8 mouse cellular contexts compared by ENCODE assay signal in the genomic region with DNA sequence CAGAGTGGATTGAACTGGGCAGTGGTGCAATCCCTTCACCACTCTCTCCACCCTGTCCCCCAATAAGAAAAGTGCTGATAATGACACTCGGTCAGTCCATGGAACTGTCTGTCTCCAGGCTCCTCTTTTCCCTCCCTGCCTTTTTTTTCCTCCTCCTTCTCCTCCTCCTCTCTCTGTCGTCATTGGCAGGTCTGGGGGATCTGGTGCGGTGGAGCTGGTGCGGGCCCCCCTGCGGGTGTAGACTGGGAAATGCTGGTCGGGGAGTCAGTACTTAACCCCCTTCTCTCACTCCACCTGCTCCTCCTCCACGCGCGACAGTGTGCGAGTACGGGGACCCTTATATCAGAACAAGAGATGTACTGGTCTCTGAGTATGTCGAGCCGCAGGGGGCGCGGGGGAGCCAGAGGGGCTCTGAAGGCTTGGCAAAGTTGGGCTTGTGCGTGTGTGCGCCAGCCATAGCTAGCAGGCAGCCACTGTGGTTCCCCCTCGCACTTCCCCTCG. TPM values are rescaled to one million over a fixed set of nuclear protein-coding genes. Genes with fewer than 3 reads are reported as not detected.
DNase-seq lines count a peak whose midpoint lies in the region; ATAC-seq lines count a peak whose summit lies in the region.

A gene (plus strand): TSS at position 401 of the 501 bp plus-strand sequence.

- H3K27me3 ChIP-seq in hindbrain, embryonic 14.5 days (ENCODE audit: control insufficient read depth, insufficient read depth, low read length): no peaks in the 10 kb centered on the region
- peaks cover 54% of the 10 kb centered on the region for H3K27me3 ChIP-seq in liver, embryonic 12.5 days (replicated peaks)

- H3K9ac ChIP-seq in hindbrain, embryonic 14.5 days: peak within 1 kb of the TSS; percentile 63
- H3K9ac ChIP-seq in liver, embryonic 12.5 days: no peak within 1 kb of the TSS

- peak within 1 kb of the TSS; percentile 57 for H3K4me3 ChIP-seq in hindbrain, embryonic 14.5 days (replicated peaks; ENCODE audit: low read length)
- peak within 1 kb of the TSS; percentile 35 for H3K4me3 ChIP-seq in liver, embryonic 12.5 days

- peak within 1 kb of the TSS; percentile 68 for H3K4me2 ChIP-seq in hindbrain, embryonic 14.5 days (replicated peaks)
- peak within 1 kb of the TSS; percentile 59 for H3K4me2 ChIP-seq in liver, embryonic 12.5 days

- H3K27ac ChIP-seq in hindbrain, embryonic 14.5 days: peak within 1 kb of the TSS; percentile 82
- no peak within 1 kb of the TSS for H3K27ac ChIP-seq in liver, embryonic 12.5 days

- no peaks in the 10 kb centered on the region for H3K36me3 ChIP-seq in hindbrain, embryonic 14.5 days (replicated peaks; ENCODE audit: control insufficient read depth, insufficient read depth)
- H3K36me3 ChIP-seq in liver, embryonic 12.5 days: no peaks in the 10 kb centered on the region

- ATAC-seq in hindbrain, embryonic 14.5 days (ENCODE audit: low FRiP score): peak; percentile 46
- no peak for ATAC-seq in liver, embryonic 12.5 days

- H3K9me3 ChIP-seq in hindbrain, embryonic 14.5 days (ENCODE audit: control insufficient read depth, low read length): no peaks in the 10 kb centered on the region
- H3K9me3 ChIP-seq in liver, embryonic 12.5 days (replicated peaks): no peaks in the 10 kb centered on the region

- peak; percentile 3 for DNase-seq in kidney, postnatal 10 days
- no peak for DNase-seq in kidney, adult 8-10 months
- peak; percentile 37 to 45 for DNase-seq in cerebellum, postnatal 36 days
- no peak for DNase-seq in hindbrain, embryonic 14.5 days (ENCODE audit: low spot score)
- DNase-seq in right cerebral cortex, adult 2 months (ENCODE audit: low spot score in 2 of 2): peak; percentile 34 to 42
- no peak for DNase-seq in adrenal gland, adult 8-10 months
- no peak for DNase-seq in natural killer cell, adult 2 months (ENCODE audit: low spot score in 2 of 2)

- H3K4me1 ChIP-seq in hindbrain, embryonic 14.5 days (replicated peaks; ENCODE audit: control insufficient read depth, insufficient read depth, low read length): no peaks in the 10 kb centered on the region
- H3K4me1 ChIP-seq in liver, embryonic 12.5 days: no peaks in the 10 kb centered on the region

- 21% methylated on average over 17 of the region's 19 CpGs for WGBS in hindbrain, embryonic 14.5 days
- WGBS in liver, embryonic 12.5 days (ENCODE audit: insufficient replicate concordance): 15% methylated on average over 18 of the region's 19 CpGs

RNA-seq across cellular contexts. Expression of the gene that starts here (rescaled TPM):
- 0.61 TPM in 1 of 2 replicates, not detected in the other for polyA plus RNA-seq in hindbrain, embryonic 14.5 days (2014; fragmentation: Nextera tagmentation; extraction: Ambion mirVana)
- not detected in 2 replicates for polyA plus RNA-seq in liver, embryonic 12.5 days (2016; fragmentation: Nextera tagmentation; extraction: Ambion mirVana)
- not detected for total RNA-seq in adrenal gland, adult 8-10 months (2022)

Comparison
In these comparisons a context has a peak if more than half of its experiments do, and no peak if none do; other contexts are left out.
1. DNase-seq: peak in kidney, postnatal 10 days (single experiment), cerebellum, postnatal 36 days (2 of 2) and right cerebral cortex, adult 2 months (2 of 2); none in kidney, adult 8-10 months (0 of 2), hindbrain, embryonic 14.5 days (single experiment), adrenal gland, adult 8-10 months (single experiment) and natural killer cell, adult 2 months (0 of 2).
2. Peak in ATAC-seq, H3K4me3 ChIP-seq, H3K27ac ChIP-seq, H3K9ac ChIP-seq and H3K4me2 ChIP-seq in hindbrain, embryonic 14.5 days; RNA of the gene not detected or under 1 TPM.